Mouse (Mus musculus): ENCODE measurements around the gene Recql5.

The Recql5 gene

DNA sequence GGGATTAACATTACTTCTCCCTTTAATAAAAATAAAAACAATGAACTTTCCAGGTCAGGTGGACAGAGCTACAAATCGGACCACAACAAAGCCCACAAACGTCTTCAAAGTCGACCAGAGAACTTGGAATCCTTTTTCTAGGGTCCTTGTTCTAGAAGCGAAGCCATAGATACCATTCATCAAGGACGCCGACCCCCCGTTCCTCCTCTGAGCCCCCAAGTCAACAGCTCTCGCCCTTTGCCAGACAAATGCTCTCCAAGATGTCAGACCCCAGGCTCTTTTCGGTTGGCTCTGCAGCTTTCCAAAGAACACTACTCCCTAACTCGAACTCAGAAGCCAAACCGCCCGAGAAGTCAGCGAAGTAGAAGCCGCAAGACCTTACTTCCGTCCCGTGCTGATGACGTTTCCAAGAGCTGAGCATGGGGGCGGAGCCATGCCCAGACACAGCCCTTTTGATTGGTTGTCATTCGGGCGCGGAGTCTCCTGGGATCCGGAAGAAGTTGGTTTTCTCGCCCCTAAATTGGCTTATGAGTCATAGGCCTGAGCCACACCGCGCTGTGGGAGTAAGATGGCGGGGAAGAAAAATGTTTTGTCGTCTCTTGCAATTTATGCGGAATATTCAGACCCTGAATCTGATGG lies at the start of gene Recql5, which contains the start of gene Sap30bp:
Recql5 (minus strand) TSS at position 370 of the 639 bp plus-strand sequence.
Sap30bp (plus strand) TSS at position 175 of the 639 bp plus-strand sequence.
- peak; percentile 99 for DNase-seq (ENCODE audit: low read depth)

GRCm38 (mm10) chr11:115982472-115982871 lies 49.2 kb upstream of the Recql5 start:
- no peak for DNase-seq (ENCODE audit: low read depth)

GRCm38 (mm10) chr11:115975544-115975943 lies 42.3 kb upstream of the Recql5 start:
- DNase-seq (ENCODE audit: low read depth), result no peak

GRCm38 (mm10) chr11:115975083-115975420 lies 41.8 kb upstream of the Recql5 start:
- DNase-seq (ENCODE audit: low read depth), result no peak

DNA sequence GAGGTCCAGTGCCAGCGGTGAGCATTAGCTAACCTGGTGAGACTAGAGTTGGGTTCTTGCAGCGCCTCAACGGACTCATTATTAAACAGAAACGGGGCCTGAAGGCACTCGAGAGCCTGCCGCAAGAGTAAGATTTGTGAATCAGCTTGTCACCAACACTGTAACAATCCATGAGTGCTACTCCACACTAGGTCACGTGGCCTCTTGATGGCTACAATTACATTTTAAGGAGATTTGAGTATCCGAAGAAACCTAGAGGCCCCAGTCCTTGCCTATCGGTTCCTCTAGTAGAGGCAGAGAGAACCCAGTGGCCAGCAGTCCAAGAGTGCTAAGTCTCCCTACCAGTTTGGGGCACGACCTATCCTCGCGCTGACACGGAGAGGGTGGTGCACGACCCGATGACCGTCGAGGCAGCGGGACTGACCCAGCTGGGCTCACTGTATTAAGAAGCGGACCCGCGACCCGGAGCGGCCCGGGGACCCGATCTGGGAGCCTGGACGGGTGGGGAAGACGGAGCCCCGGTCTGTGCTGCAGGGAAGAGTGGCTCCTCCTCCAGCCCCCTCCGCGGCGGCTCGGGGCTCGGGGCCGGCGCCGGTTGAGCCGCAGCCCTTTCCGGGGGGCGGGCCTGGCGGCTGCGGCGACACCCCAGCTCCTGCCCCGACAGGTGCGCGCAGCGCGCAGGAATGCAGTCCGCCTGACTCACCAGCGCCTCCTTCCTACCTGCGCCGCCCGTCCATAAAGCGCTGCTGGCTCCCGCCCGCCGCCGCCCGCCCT lies 41.2 kb upstream of the Recql5 start, which contains the start of gene Itgb4:
Itgb4 (plus strand) TSS at position 401 of the 774 bp plus-strand sequence.
- DNase-seq (ENCODE audit: low read depth), result peak; percentile 57

DNA sequence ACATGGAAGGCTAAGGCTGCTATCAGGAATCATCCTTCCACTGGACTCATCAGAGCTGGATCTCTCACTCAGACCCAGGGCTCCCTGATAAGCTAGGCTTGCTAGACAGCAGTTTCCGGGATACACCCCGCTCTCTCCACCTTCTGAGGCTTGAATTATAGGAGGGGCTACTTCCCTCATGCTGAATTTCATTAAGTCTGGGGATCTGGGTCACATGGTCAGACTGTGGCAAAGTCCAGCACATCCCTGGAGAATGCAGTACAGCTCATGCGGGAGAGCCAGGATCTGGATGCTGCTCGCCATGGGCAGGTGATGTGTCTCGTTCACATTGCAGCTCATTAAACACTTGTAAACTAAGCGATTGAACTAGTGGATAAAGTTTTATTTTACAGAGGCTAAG lies 37.7 kb upstream of the Recql5 start:
- no peak for DNase-seq (ENCODE audit: low read depth)

GRCm38 (mm10) chr11:115970006-115970673 lies 36.9 kb upstream of the Recql5 start:
- DNase-seq (ENCODE audit: low read depth), result no peak

DNA sequence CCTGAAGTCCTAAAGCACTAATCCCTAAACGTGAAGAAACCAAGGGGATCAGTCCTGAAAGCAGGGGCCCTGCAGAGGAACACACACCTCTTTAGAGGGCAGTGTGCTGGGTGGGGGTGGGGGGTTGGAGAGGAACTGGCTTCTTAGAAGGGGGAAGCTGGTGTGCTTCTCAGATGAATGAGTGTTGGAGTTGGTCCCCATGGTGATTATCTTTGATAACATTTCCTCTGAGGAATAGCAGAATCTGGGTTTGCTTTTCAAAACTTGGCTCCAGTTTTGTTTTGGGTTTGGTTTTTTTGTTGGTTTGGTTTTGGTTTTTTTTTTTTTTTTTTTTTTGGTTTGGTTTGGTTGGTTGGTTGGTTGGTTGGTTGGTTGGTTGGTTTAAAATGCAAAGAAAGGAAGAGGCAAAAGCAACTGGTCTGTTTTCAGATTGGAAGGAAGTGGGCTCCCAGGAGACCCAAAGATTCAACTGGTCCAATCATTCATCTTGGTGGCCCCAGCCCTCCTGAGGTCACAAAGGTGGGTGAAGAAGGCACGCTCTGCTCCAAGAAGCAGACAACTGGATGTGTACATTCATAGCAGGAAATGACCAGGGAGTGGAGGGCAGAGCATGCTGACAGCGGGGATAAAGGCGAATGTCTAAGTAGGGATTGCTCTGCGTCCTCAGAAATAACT lies 35.6 kb upstream of the Recql5 start:
- DNase-seq (ENCODE audit: low read depth), result no peak

DNA sequence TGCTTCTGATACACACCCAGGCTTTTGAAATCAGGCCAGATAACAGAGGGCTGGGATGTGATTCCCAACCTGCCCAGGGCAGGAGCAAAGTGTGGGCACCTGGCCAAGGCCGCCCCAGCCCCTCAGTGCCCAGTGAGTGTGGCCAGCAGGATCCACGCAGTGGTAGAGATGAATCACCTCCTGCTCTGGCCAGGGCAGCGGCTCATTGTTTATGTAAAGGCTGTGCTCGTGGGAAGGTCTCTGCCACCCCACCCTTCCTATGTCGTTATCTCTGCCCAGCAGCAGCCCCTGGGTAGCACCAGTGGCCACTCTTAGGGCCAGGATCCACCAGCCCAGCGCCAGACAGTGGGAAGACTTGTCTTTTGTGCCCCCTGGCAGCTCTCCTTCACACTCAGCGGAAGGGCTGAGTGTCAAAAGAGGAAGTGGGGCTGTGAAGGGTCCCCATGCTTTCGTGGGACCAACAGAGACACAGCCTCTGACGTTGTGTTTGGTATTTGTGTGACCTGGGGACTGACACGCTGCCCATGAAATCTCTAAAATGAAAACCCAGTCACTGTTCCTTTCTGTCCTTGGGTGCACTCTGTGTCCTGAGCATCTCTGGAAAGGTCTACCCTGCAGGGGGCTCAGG lies 31.8 kb upstream of the Recql5 start:
- no peak for DNase-seq (ENCODE audit: low read depth)

DNA sequence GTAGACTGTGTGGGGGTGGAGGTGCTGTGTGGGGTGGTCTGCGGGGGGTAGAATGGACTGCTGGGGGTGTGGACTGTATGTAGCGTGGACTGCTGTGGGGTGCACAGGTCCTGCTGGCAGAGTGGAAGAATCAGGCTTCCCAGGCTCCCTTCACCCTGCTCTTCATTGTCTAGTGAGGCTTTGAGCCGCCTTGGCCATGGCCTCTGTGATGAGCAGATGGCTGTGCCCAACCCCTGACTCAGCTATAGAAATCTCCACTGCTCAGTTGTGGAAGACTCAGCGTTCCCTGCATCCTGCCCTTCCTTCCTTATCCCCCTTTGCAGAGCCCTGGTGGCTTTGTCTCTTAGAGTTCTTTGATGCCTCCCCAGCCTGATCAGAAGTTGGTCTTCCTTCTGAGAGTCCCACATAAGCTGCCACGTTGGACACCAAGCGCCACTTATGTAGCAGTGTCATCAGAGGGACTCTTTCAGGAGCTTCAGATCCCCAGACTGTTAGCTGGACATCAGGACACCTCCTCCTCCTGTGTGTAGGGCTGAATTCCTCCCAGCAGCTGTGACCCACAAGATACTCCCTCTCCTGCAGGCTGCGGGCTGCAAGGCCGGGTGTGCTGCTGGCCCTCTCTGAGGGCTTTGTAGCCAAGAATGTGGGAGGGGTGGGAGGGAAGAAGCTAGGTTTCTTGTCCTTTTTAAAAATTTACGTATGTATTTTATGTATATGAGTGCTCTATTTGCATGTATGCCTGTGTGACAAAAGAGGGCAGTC lies 29.6 kb upstream of the Recql5 start:
- DNase-seq (ENCODE audit: low read depth), result no peak

GRCm38 (mm10) chr11:115959018-115959417 lies 25.7 kb upstream of the Recql5 start:
- DNase-seq (ENCODE audit: low read depth), result no peak

GRCm38 (mm10) chr11:115957971-115958370 lies 24.7 kb upstream of the Recql5 start:
- DNase-seq (ENCODE audit: low read depth), result no peak

- no peak for DNase-seq (ENCODE audit: low read depth)
Measured at GRCm38 (mm10) chr11:115956453-115956852, 23.2 kb upstream of the Recql5 start.

DNA sequence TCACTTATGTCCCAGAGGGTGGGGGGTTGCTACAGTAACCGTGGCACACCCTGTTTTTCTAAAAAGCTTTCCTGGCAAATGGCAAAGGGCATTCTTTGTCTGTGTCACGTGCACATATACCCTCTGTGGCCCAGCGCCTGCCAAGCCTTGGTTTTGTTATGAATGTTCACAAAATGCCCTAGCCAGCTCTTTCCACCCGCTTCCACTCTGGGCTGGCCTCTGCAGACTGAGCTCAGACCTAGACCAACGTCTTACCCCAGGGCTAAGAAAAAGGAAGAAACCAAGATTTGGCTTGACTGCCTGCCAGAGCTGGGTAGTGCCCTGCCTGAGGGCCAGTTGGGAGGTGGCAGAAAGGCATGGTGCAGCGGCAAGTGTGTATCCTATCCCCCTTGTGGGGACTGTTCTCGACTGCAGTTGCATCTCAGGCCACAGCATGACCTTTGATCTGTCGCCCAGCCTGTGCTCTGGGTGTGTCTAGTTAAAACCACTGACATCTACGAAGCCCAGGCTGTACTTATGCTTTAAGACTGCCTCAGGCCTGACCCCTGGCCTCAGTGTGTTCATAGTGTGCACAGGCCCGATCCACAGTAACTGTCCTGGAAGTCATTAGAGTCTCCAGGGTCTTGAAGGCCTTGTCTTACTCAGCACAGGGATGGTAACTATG lies 22.1 kb upstream of the Recql5 start:
- no peak for DNase-seq (ENCODE audit: low read depth)

GRCm38 (mm10) chr11:115954712-115955111 lies 21.4 kb upstream of the Recql5 start:
- no peak for DNase-seq (ENCODE audit: low read depth)

DNA sequence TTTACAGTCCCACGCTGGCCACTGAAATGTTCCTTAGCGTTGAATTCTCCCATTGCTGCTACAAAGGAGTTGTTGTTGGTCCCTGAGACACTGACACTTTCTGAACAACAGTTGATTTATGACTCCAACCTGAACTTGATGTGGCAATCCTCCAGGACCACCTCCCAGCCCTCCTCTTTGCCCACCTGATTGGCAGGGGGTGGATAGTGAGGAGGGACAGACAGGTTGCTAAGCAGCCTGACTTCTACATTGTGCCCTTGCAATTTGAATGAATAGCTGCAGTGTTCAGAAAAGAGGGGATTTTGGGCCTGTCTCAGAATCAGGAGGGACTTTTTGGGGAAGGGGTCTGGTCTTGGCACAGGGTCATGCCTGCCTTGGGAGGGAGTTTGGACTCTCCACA lies 17.4 kb upstream of the Recql5 start:
- no peak for DNase-seq (ENCODE audit: low read depth)

- DNase-seq (ENCODE audit: low read depth), result no peak
Measured at GRCm38 (mm10) chr11:115948316-115948715, 15.0 kb upstream of the Recql5 start.

DNA sequence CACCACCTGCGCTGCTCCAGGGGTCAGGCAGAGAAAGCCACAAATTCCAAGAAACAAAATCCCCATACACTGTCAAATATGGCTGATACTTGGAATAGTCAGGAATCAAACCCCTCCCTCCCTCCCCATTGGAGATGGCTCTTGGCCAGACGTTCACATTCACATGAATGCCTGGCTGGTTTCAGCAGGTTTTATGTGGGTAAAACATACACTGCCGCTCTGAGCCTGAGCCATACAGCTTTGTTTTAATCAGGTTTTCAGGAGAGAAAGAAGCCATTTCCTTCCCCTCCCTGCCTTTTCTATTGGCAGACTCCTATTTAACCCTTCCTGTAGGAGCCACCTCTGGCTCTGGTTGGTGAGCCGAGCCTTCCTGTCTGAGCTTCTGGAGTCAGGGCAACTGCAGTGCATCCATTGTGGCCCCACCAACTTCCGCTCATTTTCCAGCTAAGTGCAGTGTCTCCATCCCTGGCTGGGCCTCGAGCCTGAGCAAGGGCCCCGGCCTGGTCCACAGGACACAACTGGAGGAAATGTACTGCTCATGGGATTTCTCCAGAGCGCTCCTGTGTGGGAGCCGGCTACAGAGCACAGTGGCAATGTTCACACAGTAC lies 13.0 kb upstream of the Recql5 start:
- no peak for DNase-seq (ENCODE audit: low read depth)

- no peak for DNase-seq (ENCODE audit: low read depth)
Measured at GRCm38 (mm10) chr11:115945247-115945646, 12.0 kb upstream of the Recql5 start.

DNA sequence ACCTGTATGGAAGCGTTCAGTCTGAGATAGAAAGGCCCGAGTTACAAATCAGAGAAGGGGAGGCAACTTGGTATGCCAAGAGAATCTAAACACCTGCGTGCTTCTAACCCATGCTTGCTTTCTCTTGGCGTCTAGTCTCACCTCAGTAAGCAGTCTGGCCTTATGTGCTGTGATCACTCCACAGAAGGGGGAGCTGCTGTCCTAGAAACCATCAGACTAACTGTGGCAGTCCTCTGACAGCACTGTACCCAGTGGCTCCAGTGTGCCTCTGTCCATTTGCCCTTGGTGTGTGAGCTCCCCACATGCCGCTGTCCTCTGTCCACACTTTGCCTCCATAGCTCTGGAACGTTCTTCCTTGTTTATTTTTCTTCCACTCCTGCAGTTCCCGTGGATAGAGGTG lies 8.7 kb upstream of the Recql5 start:
- DNase-seq (ENCODE audit: low read depth), result no peak
